Mouse (Mus musculus): ENCODE measurements around the gene Xrcc4.

Xrcc4 gene

DNA sequence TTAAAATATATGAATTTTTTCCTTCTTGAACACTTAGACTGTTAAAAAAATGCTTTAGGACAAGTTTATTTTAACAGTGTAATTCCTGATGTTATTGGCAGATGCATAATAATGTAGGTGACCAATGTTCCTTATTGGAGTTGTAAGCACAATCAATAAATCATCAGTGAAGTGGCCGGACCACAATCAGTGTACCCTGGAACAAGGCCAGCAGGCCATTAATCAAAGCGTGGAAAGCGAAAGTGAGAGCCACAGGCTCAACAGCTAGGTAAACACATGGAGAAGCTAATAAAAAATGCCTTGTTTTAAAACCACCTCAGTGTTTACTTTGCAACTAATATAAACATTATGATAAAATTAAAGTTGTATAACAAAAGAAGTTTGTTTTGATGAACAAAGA is 159.9 kb downstream of the Xrcc4 start:
- peak; percentile 53 to 67 for DNase-seq

DNA sequence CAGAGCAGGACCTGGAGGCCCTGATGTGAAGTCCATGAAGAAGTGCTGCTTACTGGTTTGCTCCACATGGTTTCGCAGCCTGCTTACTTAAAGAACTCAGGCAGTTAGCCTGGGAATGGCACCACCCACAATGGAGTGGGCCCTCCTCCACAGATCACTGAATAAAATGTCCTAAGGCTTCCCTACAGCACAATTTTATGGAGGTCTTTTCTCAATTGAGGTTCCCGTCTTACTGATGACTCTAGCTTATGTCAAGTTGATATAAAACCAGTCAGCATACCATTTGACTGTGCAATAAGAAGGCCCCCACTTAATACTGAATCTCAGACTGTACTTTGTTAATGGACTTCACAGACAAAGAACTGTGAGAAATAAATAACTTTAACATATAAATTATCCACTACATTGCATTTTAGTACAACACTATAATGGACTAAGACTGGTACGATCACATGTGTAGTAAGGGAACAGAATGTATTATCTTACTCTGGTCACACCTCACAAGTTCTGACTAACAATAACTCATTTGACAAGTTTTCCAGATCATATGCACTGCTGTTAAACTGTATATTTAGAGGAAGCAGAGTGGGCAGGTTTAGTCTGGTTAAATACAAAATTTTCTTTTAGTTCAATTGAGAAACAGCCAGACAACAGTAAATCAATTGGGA is 170.5 kb downstream of the Xrcc4 start:
- DNase-seq = no peak

DNA sequence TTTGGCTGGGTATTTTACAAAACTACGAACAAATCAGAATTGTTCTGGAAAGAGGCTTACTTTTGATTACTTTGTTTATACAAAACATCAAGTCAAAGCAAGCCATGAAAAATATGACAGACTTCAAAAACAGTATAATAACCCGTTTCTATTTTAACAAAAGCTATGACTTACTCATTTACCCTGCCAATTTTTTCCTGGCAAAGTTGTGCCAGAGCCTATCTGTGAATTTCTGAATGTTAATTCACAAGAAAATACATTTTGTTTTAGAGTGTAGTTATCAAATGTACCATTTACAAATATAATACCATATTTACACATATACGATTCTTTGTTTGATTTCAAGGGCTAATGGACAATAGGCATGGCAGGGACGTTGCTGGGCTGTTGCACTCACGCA is 175.1 kb downstream of the Xrcc4 start:
- DNase-seq = no peak

DNA sequence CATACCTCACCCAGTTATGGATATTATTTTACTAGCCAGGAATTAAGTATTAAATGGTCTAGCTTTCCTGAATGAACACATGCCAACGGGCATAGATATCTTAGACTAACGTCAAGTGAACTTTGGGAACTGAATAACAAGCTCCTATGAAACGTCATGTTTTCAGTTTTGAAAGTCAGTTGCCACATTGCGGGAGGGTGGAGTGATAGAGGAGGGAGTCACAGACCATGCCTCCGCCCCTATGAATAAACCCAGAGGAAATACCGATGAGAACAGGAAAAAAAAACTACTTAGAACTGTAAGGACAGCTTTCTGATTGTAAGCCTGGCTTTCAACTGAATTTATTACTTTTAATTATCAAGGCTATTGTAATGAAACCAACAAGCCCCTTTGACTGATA is 175.5 kb downstream of the Xrcc4 start:
- peak; percentile 7 to 8 for DNase-seq

DNA sequence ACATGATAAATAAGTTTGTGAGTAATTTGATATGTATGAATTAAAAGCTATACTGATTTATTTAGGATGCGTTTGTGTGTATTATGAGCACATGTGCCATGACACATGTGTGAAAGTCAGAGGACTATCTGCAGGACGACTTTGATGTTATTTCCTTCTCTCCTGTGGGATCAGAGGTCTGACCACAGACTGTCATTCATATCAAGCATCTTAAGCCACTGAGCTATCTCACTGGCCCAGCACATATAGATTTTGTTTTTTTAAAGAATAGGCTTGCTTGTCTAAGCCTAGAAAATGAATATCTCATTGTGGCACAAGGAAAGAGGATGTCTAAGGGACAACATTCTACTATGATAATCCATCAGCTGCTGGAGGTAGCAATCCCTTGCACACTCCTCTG is 183.3 kb downstream of the Xrcc4 start:
- DNase-seq = no peak

DNA sequence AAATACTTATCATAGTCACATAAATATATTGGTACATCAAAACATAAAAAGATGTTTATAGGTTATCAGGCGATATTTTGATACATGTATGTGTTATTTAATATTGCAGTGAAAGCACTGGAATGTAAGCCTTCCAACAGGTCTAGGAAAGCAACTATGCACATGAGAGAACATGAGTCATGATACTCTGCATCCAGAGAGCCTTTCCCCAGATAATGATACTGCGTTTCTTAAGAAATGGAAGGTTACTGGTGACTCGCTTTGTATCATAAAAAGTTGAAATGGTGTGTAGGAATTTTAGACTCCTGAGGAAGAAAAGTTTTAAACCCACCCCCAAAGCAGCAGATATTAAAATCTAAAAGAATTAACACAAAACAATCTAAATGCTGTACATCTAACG is 190.3 kb downstream of the Xrcc4 start:
- DNase-seq = no peak

DNA sequence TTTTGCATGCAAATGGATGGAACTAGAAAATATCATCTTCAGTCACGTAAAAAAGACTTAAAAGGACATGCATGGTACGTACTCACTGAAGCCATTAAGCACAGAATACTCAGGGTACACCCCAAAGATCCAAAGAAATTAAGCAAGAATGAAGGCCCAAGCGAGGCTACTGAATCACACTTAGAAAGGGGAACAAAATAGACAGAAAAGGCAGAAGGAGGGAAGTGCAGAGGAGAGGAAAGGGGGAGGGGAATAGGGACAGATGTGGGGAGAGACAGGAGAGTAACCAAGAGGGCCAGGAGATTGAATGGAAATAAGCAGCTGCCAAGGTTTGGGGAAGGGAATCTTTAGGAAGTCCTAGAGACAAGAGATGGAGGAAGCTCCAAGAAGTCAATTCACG is 197.3 kb downstream of the Xrcc4 start:
- no peak for DNase-seq

DNA sequence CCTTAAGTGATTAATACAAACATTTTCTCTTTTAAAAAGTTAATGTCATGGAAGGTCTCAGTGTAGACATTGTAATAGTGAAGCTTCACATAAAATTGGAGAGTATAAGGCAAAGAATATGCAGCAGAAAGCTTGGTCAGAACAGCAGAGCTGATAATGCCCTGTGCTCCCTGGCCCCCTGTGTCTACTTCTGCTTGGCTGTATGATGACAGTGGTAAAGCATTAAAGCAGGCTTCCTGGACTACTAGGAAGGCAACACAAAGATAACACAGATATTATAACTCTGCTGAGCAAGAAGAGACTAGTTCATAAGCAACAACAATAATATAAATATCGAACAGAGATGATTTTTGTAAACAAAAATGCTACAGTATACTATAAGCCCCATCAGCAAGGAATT is 199.2 kb downstream of the Xrcc4 start:
- no peak for DNase-seq

DNA sequence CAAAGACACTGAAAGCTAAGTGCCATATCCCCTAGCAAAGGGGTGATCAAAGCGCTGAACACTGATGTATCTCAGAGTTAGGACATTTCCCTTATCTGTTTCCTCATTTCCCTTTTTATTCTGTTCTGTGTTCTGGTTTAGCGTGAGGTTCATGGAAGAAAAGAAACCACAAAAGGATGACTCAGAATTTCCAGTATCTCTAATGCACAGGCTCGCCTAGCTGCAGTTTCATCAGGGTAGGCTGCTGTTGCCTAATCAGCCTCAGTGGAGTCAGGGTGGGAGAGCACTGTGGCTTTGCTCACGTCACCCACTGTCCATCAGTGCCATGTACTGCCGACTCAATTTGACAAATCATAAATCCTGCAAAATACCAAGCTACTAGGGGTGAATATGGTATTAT is 200.3 kb downstream of the Xrcc4 start:
- peak; percentile 53 to 56 for DNase-seq

DNA sequence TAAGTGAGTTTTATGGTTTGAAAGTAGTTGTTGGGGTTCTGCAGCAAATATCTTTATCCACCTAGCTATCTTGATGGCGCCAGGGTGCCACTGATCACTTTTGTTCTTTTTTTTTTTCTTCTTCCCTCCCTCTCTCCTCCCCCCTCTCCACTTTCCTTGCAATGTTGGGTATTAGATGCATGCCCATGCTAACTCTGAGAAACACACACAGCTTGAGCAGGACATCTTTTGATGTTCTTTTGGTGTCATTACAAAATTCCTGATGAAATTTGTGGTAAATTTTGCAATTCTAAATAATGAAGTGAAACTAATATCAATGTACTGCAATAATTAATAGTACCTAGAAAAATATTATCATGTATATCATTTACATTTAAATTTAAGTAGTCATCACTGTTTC is 205.9 kb downstream of the Xrcc4 start:
- DNase-seq = no peak

DNA sequence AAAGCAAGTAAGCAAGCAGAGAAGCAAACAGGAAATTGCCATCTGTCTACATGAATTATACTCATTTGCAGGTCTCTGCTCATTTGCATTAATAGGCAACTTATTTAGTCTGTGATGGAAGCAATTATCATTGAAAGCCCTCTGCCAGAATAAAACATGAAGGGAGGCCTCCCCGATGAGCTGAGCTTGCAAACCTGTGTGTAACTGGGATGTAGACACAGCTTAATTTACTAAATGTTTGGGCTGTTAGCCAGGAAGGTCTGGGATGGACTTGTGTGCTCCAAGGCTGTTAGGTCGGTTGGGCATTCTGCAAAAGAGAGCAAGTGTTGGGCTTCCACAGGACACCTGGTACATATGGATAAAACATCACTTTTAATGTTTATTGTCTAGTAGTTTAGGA is 208.1 kb downstream of the Xrcc4 start:
- DNase-seq = no peak

DNA sequence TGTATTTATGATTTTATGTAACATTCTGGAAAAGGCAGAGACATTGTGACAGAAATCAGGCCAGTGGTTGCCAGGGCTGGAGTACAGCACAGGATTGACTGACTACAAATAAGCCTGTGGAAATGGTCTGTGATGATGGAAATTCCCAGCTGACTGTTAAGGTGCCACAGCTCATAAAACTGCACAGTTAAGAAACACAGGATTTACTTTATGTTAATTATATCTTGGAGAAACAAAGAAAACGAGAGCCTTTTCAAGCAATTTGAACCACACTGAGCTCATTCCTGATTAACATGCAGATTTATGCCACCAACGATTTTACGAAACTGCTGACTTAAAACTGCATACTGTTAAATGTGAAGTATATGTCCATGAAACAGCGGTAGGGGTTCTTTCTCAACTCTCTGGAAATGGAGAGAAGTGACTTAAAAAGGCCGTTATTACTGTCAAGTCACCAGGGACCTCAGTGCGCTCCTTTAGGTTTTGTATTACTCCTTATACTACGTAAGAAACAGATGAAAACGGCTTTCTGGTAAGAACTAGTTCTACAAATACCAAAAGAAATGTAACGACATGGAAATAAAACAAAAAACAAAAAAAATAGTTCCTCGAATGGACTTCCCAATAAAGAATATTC is 210.5 kb downstream of the Xrcc4 start:
- no peak for DNase-seq

DNA sequence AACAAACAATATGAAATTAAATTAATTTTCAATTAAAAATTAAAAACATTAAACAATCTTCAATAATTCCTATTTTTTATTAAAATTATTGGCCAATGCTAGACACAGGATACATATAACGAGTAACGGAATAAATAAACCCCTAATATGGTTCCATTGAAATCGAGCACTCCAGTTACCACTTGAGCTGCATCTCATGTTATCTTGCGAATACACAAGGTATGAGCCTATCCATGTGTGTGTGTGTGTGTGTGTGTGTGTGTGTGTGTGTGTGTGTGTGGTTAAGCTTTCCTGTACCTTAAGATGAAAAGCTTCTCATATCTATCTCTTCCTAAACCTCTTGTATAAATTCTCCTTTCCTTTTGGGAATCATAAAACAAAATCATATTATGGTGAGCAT is 213.9 kb downstream of the Xrcc4 start:
- no peak for DNase-seq

DNA sequence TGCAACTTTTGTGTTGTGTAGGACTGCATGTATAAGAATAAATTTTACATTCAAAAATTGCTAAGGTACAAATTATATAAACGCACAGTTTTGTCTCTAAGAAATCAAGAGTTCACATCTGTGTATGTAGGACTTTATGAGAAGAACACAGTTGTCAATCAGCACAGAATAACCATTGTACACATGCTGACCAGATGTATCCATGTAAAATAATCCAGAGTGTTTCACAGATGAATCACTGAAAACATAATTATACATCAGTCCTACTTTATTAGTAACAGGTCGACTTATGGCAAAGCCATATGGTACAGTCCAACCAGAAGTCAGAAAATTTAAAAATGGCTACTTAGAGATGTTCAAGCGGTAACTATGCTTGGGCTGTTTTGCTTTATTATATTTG is 216.7 kb downstream of the Xrcc4 start:
- no peak for DNase-seq

DNA sequence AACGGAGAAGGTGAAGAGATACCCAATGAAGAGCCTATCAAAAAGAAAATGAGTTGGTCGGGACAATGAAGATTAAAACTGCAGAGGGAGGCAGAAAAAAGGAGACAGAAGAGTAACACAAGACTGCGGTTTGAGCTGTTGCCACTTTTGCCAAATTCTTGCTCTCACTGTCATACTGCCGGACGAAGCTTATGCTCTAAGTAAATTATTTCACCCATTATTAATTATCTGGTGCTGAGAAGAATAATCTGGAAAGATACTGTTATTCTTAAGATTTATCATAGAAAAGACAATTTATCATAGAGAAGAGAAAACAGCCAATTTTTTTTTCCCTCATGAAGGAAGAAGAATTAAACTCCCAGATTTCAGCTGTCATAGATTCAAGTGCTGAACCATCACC is 235.3 kb downstream of the Xrcc4 start:
- no peak for DNase-seq

DNA sequence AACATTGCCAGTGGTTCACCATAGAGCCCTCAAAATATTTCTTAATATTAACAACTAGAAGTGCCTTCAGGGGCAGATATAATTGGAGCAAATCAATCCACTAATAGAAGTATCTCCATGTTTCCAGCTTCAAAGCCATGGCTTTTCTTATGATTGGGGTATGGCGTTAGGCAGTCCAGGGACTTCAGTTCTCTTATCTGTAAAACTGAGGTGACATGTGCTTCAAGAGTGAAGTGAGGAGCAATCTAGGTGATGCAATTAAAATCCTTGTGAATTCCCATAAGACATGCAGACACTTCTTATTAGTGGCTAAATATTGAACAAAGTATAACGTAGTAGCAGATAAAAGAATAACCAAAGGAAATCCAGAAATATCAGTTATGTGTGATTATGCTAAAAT is 238.7 kb downstream of the Xrcc4 start:
- no peak for DNase-seq

DNA sequence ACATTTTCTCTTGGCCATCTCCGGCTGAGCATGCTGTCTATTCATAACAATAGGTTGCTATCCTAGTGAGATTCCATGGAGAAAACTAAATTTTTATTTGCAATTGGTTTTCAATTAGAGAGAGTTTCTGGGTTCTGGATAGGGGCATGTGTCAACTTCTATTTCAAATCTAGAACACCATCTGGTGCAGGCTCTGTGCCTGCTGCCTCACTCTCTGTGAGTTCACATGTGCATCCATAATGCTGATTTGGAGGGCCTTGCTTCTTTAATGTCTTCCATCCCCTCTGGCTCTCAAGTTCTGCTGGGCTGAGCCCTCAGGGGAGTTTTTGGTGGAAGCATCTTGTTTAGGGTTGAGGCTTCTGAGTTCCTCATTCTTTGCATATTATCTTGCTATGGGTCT is 239.5 kb downstream of the Xrcc4 start:
- no peak for DNase-seq

DNA sequence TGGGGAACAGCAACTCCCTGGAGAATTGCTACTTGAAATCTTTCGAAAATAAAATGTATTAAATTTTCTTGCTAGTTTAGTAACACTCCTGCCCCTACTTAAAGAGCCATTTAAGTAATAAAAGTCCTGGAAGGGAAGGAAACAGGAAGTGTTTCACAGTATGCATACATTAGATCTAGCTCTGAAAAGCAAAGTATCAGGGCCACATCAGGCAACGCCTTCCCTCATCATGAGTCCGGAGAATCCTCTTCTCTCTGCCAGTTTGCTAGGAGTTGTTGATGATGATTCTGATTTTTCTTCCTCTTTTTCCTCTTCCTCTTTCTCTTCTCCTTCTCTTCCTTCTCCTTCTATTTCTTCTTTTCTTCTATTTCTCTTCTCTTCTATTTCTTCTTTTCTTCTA is 250.8 kb downstream of the Xrcc4 start:
- DNase-seq = no peak

DNA sequence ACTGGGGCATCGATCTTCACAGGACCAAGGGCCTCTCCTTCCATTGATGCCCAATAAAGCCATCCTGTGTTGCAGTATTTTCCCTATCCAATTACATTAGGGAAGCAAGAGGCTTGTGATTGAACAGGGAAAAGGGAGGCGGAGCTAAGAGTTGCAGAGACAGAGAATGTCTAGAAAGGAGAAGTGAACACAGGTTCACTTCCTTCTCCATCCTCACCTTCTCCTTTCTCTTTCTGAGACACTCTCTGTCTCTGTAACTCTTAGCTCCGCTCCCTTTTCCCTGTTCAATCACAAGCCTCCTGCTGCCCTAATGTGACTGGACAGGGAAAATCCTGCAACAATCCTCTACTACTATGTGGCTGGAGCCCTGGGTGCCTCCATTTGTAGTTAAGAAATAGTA is 254.9 kb downstream of the Xrcc4 start:
- no peak for DNase-seq

DNA sequence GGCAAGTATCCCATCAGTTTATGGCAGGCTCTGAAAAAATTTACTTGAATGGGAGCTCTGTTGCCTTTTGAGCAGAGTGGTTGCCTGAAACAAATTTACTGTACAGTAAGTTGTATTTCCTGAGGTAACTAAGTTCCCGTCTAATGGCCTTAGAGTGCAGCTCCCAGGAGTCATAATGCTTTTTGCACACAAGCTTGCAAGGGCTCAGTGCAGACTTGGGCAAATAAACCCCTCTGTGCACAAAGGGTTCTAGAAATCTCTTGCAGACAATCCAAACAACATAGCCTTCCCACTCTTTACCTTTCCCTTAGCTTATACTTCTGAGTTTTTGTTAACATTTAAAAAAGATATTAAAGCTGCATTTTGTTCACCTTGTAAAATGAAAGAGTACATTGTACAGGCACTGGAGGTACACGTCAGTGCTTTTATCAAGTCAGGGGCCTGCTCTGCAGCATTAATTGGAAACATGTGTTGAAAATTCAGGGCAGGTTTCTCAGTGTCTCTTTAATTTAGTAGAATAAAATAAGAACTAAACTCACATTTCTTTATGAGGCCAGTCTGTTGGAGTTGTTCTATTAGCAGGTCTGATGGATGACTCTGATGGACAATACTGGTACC is 256.2 kb downstream of the Xrcc4 start:
- no peak for DNase-seq

DNA sequence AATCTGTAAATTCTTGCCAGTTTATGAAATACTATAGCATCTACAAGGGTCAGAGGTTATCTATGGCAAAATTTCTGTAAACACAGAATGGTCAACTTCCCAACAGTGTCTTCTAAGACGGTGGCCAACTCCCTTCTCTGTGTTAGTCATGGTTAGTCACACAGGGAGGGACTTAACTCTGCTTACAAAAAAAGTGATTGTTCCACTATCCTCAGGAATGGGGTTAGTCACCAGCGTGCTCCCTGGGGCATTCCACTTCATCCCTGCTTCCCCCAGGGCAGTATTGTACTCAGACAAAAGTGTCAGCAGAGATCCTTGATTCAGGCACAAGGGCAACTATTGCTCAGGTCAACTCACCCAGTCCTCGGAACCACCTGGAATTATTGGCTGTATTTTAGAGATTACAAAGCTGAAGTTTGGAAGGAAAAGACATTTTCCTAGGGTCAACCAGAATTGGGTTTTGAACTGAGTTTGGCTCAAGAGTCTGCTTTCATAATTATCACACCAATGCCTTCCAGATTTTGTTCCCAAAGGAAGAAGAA is 260.9 kb downstream of the Xrcc4 start:
- DNase-seq = no peak

DNA sequence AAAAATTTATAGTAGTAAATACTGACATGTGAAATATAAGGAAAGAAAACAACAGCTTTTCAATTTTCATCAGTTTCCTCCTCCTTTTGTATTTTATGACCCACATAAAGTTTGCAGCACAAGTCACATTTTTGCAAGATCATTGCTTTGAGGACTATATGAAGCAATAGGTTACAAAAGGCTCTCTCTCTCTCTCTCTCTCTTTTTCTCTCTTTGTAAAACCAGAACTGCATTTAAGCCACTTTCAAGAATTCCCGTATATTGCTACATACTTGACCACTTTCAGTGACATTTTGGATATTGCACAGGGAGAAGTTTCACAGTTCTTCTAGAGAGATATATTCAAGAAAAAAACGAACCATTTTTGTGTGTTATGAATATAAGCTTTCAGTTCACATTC is 261.6 kb downstream of the Xrcc4 start:
- no peak for DNase-seq

DNA sequence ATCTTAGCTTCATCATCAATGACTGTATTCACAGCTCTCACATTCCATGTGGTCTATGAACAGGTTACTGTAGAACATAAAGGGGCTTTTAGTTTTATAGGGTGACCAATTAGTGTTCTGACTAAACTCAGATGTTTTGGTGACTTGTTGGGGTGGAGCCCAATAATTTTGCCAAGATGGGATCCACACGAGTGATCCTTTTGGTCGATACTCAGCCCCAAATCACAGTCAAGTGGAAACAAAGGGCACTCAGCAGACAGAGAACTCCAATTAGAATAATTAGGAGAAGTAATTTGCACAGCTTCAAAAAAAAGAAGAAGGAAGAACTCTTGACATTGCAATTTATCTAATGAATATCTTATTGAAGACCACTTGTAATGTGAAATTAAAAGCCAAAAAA is 274.9 kb downstream of the Xrcc4 start:
- DNase-seq = no peak

DNA sequence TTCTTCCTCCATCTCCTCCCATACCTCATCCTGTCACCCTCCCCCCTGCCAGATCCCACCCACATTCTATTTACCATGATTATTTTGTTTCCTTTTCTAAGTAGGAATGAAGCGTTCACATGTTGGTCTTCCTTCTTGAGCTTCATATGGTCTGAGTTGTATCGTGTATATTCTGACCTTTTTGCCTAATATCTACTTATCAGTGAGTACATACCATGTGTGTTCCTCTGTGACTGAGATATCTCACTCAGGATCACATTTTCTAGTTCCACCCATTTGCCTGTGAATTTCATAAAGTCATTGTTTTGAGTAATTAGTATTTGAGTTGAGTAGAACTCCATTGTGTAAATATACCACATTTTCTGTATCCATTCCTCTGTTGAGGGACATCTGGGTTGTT is 277.2 kb downstream of the Xrcc4 start:
- DNase-seq = no peak

Data from lung, adult 18-20 months (tissue).